Mouse (Mus musculus) hindbrain, embryonic 13.5 days (tissue): ENCODE data around the gene Etnk2. TPM values are rescaled to one million over a fixed set of nuclear protein-coding genes. Genes with fewer than 3 reads are reported as not detected.
A peak's percentile ranks its signal among the peaks of the same experiment; 100 is the strongest.

Source experiments
- ATAC-seq: fragments of 200-750 bp; cut with Nextera tagmentation; 2 replicates; pipeline ENCODE4 v1.8.0; 2017; ENCODE audit warnings: moderate TSS enrichment; ENCODE audit not compliant: low FRiP score
- H3K27ac ChIP-seq: fragments of 300-500 bp; sonication (generic); 2 replicates; pipeline ENCODE4 v1.5.1; 2015; ENCODE audit warnings: inconsistent platforms, mild to moderate bottlenecking, moderate library complexity
- H3K27me3 ChIP-seq: fragments of 300-500 bp; sonication (generic); 2 replicates; pipeline ENCODE4 v1.6.1; 2015; ENCODE audit warnings: mild to moderate bottlenecking, inconsistent platforms
- H3K36me3 ChIP-seq: fragments of 300-500 bp; sonication (generic); 2 replicates; pipeline ENCODE4 v1.6.1; 2015; ENCODE audit warnings: mild to moderate bottlenecking, inconsistent platforms
- H3K4me1 ChIP-seq: fragments of 300-500 bp; sonication (generic); replicated peaks from 2 replicates; pipeline ENCODE4 v1.6.1; 2015; ENCODE audit warnings: inconsistent platforms
- H3K4me2 ChIP-seq: fragments of 300-500 bp; sonication (generic); 2 replicates; pipeline ENCODE4 v1.6.1; 2015; ENCODE audit warnings: inconsistent platforms, mild to moderate bottlenecking, moderate library complexity
- H3K4me3 ChIP-seq: fragments of 300-500 bp; sonication (generic); 2 replicates; pipeline ENCODE4 v1.5.1; 2015; ENCODE audit warnings: mild to moderate bottlenecking, inconsistent platforms
- H3K9ac ChIP-seq: fragments of 300-500 bp; sonication (generic); 2 replicates; pipeline ENCODE4 v1.6.1; 2015; ENCODE audit warnings: mild to moderate bottlenecking, inconsistent platforms
- H3K9me3 ChIP-seq: fragments of 300-500 bp; sonication (generic); 2 replicates; pipeline ENCODE4 v1.6.1; 2016; ENCODE audit warnings: inconsistent platforms
- WGBS: fragments of 180-500 bp; shearing (Covaris S2); methylation state at CpG from one replicate; pipeline ENCODE4 v1.1.7; 2015; 5-methylcytosine and 5-hydroxymethylcytosine counted together
- polyA plus RNA-seq: library from polyadenylated mRNA; unstranded; fragments of >200 nt; fragmentation: Nextera tagmentation; extraction: Ambion mirVana; gene quantifications from 2 replicates; pipeline ENCODE4 v1.2.1, GENCODE M21; 2015

Gene Etnk2
- polyA plus RNA-seq, 1 experiment from 2014 or later: 10.3 TPM

GRCm38 (mm10) chr1:133412941-133413340 is 49.6 kb downstream of the Etnk2 start:
- no peaks in the 10 kb centered on the region for H3K36me3 ChIP-seq
- 71% methylated on average over 9 of the region's 9 CpGs for WGBS
- H3K9me3 ChIP-seq: no peaks in the 10 kb centered on the region
- H3K27me3 ChIP-seq: no peaks in the 10 kb centered on the region
- H3K4me1 ChIP-seq: peaks cover 77% of the 10 kb centered on the region
- H3K4me3 ChIP-seq: no peak overlapping the region
- no peak overlapping the region for H3K27ac ChIP-seq
- no peak for ATAC-seq
- H3K4me2 ChIP-seq: no peak overlapping the region
- no peak overlapping the region for H3K9ac ChIP-seq

DNA sequence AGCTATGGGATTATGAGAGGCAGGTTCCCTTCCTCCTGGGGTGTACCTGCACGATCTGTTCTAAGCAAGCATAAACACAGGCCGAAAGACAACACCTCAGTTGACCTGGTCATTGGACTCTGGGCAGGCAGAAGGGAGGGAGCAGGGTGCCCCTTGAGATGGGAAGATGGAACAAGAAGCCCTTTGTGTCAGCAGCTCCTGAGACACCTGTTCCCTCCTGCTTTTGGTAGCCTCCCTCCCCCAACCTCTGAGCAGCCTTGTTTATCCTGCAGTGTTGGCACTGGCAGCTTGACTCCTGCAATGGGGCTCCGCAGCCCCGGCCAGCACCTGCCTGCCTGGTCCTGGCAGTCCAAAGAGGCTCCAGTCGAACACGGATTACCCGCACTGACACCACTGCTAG is 51.7 kb downstream of the Etnk2 start:
- Histone ChIP-seq H3K4me2 (no peak overlapping the region), H3K27ac (no peak overlapping the region), H3K4me1 (peaks cover 74% of the 10 kb centered on the region), H3K27me3 (no peaks in the 10 kb centered on the region), H3K9ac (peak overlapping the region; percentile 39; the same call in 1 of the 2 replicates), H3K9me3 (no peaks in the 10 kb centered on the region), H3K36me3 (no peaks in the 10 kb centered on the region), H3K4me3 (no peak overlapping the region)
- WGBS: 52% methylated on average over 7 of the region's 7 CpGs
- no peak for ATAC-seq

GRCm38 (mm10) chr1:133415505-133415904 is 52.1 kb downstream of the Etnk2 start:
- peaks cover 74% of the 10 kb centered on the region for H3K4me1 ChIP-seq
- no peak overlapping the region for H3K4me2 ChIP-seq
- no peak overlapping the region for H3K27ac ChIP-seq

DNA sequence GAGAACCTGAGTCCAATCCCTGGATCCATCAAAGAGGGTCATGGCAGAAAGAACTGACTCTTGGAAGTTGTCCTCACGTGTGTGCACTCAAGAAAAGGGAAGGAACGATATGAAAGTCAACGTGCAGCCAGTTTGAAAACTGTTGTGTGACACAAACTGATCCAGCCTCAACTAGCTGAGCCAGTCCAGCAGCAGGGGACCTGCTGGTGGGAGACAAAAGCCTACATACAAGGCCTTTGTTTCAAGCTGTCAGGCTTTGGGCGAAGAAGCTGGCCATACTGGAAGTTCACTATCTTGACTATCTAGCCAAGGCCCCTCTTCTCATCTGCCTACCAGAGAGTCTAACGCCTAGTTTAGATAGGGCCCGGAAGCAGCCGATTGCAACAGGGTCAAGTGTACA is 53.1 kb downstream of the Etnk2 start:
- Histone ChIP-seq H3K4me1 (peaks cover 76% of the 10 kb centered on the region), H3K36me3 (no peaks in the 10 kb centered on the region)
- WGBS: 85% methylated on average over 7 of the region's 7 CpGs

More at GRCm38 (mm10) chr1:133415505-133415904, 52.1 kb downstream of the Etnk2 start:
- peak overlapping the region; percentile 39; the same call in 1 of the 2 replicates for H3K9ac ChIP-seq
- no peaks in the 10 kb centered on the region for H3K9me3 ChIP-seq
- no peak for ATAC-seq
- WGBS: 69% methylated on average over 6 of the region's 6 CpGs
- no peak overlapping the region for H3K4me3 ChIP-seq
- no peaks in the 10 kb centered on the region for H3K27me3 ChIP-seq
- no peaks in the 10 kb centered on the region for H3K36me3 ChIP-seq

DNA sequence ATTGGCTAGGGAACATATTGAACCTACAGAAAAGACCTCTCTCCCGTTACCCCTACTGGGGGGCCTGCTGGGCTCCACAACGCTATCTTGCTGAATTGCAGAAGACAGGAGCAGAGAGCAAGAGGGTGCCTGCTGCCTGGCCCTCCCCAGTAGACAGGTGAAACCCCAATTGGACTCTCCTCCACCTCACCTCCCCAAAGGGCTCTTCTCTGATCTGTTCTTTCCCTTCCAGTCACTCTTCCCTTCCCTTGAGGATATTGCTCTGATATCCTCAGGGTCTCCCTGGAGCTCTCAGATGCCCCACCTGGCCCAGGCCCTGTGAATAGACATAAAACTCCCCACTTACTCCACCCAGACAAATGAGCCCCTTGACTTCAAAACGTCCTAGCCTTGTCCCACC is 53.7 kb downstream of the Etnk2 start:
- WGBS: 65% methylated on average over 3 of the region's 3 CpGs
- Histone ChIP-seq H3K27ac (no peak overlapping the region), H3K4me3 (no peak overlapping the region), H3K9ac (no peak overlapping the region), H3K27me3 (no peaks in the 10 kb centered on the region), H3K4me2 (no peak overlapping the region), H3K9me3 (no peaks in the 10 kb centered on the region), H3K36me3 (no peaks in the 10 kb centered on the region), H3K4me1 (peaks cover 77% of the 10 kb centered on the region)
- ATAC-seq: no peak

More for the DNA sequence above, 53.1 kb downstream of the Etnk2 start:
- ATAC-seq: no peak
- Histone ChIP-seq H3K27ac (no peak overlapping the region), H3K9ac (no peak overlapping the region), H3K27me3 (no peaks in the 10 kb centered on the region), H3K4me3 (no peak overlapping the region), H3K9me3 (no peaks in the 10 kb centered on the region), H3K4me2 (no peak overlapping the region)

GRCm38 (mm10) chr1:133417539-133417938 is 54.2 kb downstream of the Etnk2 start:
- no peak for ATAC-seq
- H3K9me3 ChIP-seq: no peaks in the 10 kb centered on the region
- peak overlapping the region; percentile 62 for H3K4me2 ChIP-seq
- no peak overlapping the region for H3K4me3 ChIP-seq
- H3K36me3 ChIP-seq: no peaks in the 10 kb centered on the region
- H3K9ac ChIP-seq: no peak overlapping the region
- peaks cover 77% of the 10 kb centered on the region for H3K4me1 ChIP-seq
- H3K27ac ChIP-seq: no peak overlapping the region
- no peaks in the 10 kb centered on the region for H3K27me3 ChIP-seq
- 77% methylated on average over 1 of the region's 1 CpGs for WGBS

DNA sequence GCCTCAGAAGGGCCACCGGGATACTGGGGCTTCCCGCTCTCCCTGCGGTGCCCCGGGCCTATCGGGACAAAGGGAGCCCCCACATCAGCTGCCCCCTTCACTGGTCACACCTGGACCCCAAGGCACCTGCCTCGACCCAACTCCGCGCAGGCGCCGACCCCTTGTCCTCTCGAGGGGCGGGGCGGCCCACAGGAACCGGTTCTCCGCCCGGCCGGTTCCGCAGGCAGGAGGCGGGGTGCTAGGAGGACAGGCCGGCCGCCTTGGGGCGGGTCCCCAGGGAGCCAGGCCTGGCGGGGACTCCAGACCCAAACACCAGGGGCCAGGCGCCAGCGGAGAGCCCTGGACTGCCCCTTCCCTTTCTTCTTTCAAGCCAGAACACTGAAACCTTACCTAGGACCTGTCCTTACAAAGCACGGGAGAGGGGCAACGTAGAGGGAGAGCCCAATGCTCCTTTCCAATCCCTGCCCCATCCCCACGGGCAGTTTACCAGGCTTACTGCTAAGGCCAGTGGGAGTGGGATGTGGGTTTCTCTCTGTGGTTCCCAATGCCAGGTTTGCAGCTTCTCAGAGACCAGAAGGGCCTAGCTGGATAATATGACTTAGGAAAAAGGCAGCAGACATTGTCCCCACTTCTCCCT is 54.9 kb downstream of the Etnk2 start:
- WGBS: 16% methylated on average over 28 of the region's 28 CpGs
- Histone ChIP-seq H3K36me3 (no peaks in the 10 kb centered on the region), H3K4me2 (peak overlapping the region; percentile 62), H3K9ac (peak overlapping the region; percentile 67), H3K27me3 (no peaks in the 10 kb centered on the region), H3K4me3 (peak overlapping the region; percentile 35), H3K4me1 (peaks cover 80% of the 10 kb centered on the region), H3K27ac (no peak overlapping the region), H3K9me3 (no peaks in the 10 kb centered on the region)
- ATAC-seq: 0 out of 2 replicates have a peak, but pooled peaks have one; percentile 26

DNA sequence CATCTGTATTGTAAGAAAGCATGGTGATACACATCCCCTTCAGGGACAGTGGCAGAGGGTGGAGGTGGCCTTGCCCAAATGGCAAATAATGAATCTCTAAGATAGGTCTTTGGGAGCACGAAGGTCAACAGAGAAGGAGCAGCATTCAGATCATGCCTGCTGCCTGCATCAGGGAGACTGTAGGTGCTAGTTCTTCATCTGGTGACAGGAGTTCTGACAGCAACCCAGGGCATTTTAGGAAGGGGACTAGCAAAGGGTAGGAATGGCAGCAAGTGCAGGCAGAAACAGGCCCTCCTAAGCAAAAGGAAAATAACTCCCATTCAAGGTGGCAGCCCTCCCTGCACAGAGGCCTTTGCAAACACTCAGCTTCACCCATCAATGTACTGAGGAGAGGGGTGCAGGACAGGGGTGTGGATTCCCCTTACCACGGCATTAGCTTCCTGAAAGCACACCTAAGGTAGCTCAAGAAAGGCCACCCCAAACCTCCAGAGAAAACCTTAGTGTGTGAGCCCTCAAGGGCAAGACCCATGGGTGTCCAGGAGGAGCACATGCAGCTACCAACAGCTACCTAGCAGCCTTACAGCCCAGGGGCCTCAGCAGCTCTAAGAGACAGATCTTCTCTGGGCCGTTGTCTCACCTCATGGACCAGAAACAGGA is 55.9 kb downstream of the Etnk2 start:
- H3K4me2 ChIP-seq: no peak overlapping the region
- peaks cover 78% of the 10 kb centered on the region for H3K4me1 ChIP-seq
- H3K9ac ChIP-seq: no peak overlapping the region
- H3K27me3 ChIP-seq: no peaks in the 10 kb centered on the region
- WGBS: 71% methylated on average over 3 of the region's 3 CpGs
- H3K9me3 ChIP-seq: no peaks in the 10 kb centered on the region
- H3K36me3 ChIP-seq: no peaks in the 10 kb centered on the region
- ATAC-seq: no peak
- H3K4me3 ChIP-seq: no peak overlapping the region
- H3K27ac ChIP-seq: no peak overlapping the region

DNA sequence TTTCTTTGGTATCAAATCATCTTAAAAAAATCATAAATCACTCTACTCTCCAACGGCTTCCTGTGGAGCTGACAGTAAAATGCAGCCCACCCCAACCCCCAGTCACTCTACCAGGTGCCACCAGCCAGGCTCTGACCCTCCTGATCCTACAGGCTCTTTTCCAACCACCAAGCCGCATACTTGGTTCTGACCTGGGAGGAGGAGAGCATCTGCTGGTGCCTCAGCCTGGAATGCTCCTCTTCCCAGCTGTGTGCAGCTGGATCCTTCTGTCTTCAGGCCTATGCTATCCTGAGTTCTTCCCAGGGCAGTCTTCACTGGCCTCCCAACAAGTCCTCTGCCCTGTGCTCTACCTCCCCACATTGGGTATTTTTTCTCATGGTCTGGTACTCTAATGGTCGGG is 57.1 kb downstream of the Etnk2 start:
- H3K36me3 ChIP-seq: no peaks in the 10 kb centered on the region
- H3K9ac ChIP-seq: no peak overlapping the region
- H3K9me3 ChIP-seq: no peaks in the 10 kb centered on the region
- no peak overlapping the region for H3K4me3 ChIP-seq
- ATAC-seq: no peak
- H3K27me3 ChIP-seq: no peaks in the 10 kb centered on the region
- H3K4me1 ChIP-seq: peaks cover 68% of the 10 kb centered on the region
- no peak overlapping the region for H3K27ac ChIP-seq
- WGBS: 51% methylated on average over 3 of the region's 3 CpGs
- H3K4me2 ChIP-seq: no peak overlapping the region

GRCm38 (mm10) chr1:133421061-133421460 is 57.7 kb downstream of the Etnk2 start:
- Histone ChIP-seq H3K9me3 (no peaks in the 10 kb centered on the region), H3K4me2 (peak overlapping the region; percentile 99; the same call in 1 of the 2 replicates), H3K27me3 (no peaks in the 10 kb centered on the region), H3K36me3 (no peaks in the 10 kb centered on the region), H3K9ac (peak overlapping the region; percentile 10; the same call in 1 of the 2 replicates), H3K27ac (no peak overlapping the region), H3K4me1 (peaks cover 62% of the 10 kb centered on the region), H3K4me3 (no peak overlapping the region)
- WGBS: 26% methylated on average over 2 of the region's 2 CpGs
- no peak for ATAC-seq

DNA sequence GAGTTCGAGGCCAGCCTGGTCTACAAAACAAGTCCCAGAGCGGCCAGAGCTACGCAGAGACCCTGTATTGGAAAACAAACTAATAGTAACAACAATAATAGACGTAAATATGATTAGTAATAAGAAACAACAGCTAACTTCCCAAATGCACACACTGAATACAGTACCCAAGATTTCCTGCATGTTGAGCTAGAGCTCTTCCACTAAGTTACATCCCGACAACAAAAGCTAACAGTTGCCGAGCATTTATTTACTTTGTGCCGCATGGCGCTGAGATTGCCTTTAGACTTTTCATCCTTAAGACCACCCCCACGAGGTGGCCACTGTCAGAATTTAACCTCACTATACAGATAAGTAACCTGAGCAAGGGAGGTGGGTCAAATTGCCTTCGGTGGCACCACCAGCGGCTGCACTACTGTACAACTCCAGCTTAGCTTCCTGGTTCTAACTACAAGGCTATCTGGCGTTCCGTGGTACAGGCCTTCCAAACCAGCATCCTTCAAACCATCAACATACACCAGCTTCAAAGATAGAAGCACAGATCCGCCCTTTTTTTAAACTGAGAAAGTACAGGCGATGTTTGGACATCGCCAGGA is 58.7 kb downstream of the Etnk2 start:
- H3K36me3 ChIP-seq: no peaks in the 10 kb centered on the region
- H3K27me3 ChIP-seq: no peaks in the 10 kb centered on the region
- peak overlapping the region; percentile 89; the same call in 1 of the 2 replicates for H3K27ac ChIP-seq
- no peak for ATAC-seq
- peak overlapping the region; percentile 81 for H3K4me3 ChIP-seq
- peak overlapping the region; percentile 99 for H3K4me2 ChIP-seq
- H3K9me3 ChIP-seq: no peaks in the 10 kb centered on the region
- 28% methylated on average over 16 of the region's 16 CpGs for WGBS
- peak overlapping the region; percentile 87 for H3K9ac ChIP-seq
- H3K4me1 ChIP-seq: peaks cover 53% of the 10 kb centered on the region

DNA sequence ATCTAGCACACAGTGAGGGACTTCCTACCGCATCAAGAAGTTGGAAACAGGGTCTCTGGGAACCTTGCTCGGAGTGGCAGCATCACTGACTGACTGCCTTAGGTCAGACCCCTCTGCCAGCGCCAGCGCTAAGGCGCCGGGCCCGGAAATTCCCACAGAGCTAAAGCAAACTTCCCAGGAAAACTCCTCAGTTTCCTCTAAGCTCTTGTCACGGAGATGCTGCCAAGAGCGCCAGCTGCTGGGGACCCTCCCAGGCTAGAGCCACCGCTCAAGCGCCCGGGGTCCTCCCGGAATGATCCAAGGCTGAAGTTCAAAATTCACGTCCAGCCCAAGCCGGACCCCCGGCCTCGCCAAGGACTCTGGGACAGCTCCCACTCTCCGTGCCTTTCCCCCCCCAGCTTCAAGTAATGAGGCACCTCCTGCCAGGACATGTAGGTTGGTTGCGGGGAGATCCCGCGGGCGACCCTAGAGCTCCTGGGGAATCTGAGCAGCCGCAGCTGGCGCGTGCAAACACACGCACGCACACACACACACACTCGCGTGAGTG is 59.3 kb downstream of the Etnk2 start:
- Histone ChIP-seq H3K27me3 (no peaks in the 10 kb centered on the region), H3K36me3 (no peaks in the 10 kb centered on the region), H3K9ac (peak overlapping the region; percentile 87), H3K9me3 (no peaks in the 10 kb centered on the region), H3K4me3 (peak overlapping the region; percentile 81), H3K27ac (peak overlapping the region; percentile 89; the same call in 1 of the 2 replicates), H3K4me1 (peaks cover 47% of the 10 kb centered on the region), H3K4me2 (peak overlapping the region; percentile 99)
- WGBS: under 1% methylated on average over 29 of the region's 29 CpGs
- ATAC-seq: 0 out of 2 replicates have a peak, but pooled peaks have one; percentile 28
